Mouse (Mus musculus): ENCODE data around the gene Klhl29.
A peak's percentile ranks its signal among the peaks of the same experiment; 100 is the strongest.

Klhl29 gene

DNA sequence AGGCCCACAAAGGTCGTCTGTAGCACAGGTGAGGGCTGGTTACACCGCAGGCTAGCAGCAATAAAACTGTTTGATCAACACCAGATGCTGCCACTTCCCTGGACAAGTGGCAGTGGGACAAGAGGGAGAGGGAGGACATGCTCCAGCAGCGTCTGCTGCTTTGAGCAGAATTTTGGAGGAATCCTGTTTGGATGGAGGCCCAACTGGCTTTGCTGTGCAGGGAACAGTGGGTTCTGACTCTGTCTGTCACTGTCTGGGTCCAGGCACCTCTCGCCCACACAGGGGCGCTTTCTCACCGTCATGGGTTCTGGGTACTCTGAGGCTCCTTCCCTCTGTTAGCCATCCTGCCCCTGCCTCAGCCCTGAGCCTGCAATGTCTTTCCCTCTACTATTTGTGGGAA lies 209.3 kb downstream of the Klhl29 start:
- DNase-seq, result no peak

- DNase-seq, result no peak
These were observed 210.1 kb downstream of the Klhl29 start for GRCm38 (mm10) chr12:5165411-5165810.

- no peak for DNase-seq
These were observed 212.8 kb downstream of the Klhl29 start for GRCm38 (mm10) chr12:5162672-5163071.

GRCm38 (mm10) chr12:5161631-5162030 lies 213.9 kb downstream of the Klhl29 start:
- DNase-seq, result no peak

- DNase-seq, result no peak
These were observed 217.5 kb downstream of the Klhl29 start for GRCm38 (mm10) chr12:5157931-5158481.

DNA sequence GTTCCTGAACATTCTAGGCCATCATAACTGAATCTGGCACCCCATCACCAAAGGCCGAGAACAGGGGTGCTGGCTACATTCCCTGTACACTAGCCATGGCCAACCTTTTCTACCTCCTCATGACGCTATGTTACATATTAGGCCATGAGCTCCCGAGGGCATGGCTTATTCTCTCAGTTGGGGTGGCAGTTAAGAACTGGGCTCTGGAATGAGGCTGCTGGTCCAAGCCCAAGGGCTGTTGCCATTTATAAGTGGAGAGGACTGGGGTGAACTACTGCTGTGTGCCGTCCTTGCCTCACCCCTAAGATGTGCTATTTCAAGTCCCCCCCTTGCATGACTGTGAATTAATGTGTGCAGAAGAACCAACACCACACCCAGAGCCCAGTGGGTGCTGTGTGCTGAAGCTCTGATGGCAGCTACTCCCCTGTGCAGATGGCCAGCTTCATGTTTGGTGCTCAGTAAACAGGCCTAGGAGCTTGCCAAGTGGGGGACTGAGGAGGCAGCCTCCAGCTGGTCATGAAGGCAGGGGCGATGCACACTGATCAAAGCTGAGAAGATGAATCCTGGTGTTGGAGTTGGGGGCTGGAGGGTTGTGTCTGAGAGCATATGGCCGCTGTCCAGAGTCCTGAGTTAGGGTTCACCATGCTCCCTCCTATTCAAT lies 218.3 kb downstream of the Klhl29 start:
- DNase-seq, result peak; percentile 61

GRCm38 (mm10) chr12:5155177-5155576 lies 220.3 kb downstream of the Klhl29 start:
- no peak for DNase-seq

DNA sequence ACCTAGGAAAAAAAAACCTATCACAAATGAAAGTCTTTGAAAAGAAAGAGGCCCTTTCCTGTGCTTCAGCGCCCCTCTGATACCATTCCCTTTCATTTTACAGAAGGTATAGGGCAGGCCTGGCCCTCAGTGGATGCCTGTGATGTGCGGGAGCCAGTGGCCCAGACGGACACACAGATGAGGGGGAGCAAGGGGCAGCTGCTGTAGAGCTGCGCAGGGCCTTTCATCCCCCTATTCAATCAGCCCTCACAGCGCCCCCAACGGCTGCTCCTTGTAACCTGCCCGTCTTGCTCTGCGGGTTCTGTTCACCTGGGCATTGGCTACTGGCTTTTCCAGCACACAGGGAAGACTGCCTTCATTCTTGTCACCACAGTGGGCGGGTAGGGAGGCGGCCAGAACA lies 223.6 kb downstream of the Klhl29 start:
- no peak for DNase-seq

DNA sequence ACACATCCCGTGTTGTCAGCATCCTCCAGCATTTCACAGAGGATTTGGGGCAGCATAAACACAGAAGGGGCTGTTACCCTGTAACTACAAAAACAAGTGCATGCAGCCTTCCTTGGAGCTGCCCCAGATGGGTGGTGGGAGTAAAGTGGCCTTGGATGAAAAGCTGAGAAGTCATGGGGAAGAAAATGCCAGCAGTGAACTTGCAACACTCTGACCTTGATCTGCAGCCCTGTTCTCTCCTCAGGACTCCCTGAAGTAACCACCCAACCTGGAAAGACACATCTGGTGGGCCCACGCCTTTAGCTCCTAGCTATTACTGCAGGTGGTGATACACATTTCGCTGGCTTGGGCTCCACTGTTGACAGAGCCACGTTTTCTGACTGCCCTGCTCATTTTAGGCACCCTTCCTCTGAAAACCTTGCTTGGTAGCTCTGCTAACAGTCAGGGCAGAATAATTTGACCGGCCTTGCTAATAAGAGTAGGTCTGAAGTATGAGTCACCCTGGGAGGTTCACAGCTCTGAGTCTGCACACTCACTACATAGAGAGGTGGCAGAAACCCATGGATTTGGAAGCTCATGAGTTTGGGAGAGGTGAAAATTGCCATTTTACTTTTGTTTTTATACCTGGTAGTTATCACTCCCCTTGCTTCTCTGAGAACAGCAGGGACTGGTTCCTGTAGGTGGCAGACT lies 228.0 kb downstream of the Klhl29 start:
- DNase-seq, result no peak

GRCm38 (mm10) chr12:5143903-5144781 lies 231.3 kb downstream of the Klhl29 start:
- DNase-seq, result peak; percentile 45

GRCm38 (mm10) chr12:5143224-5143623 lies 232.3 kb downstream of the Klhl29 start:
- DNase-seq, result no peak

DNA sequence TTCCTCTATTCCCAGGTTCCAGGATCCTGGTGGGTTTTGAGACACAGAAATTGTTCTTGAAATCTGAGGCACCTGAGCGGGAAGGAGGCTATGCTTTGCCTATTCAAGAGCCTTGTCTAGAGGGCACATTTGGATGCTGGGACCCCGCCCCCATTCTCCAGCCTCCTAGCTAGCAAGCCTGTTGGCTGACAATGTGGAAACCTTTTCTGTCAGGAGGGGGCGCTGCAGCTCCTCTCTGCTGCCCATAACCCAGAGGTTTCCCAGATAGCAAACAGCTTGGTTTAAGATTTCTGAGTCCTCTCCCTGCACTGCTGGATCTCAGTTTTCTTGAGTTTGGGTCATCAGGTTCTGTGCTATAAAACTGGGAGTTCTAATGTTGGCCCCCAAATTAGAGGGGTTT lies 232.7 kb downstream of the Klhl29 start:
- DNase-seq, result peak; percentile 73

DNA sequence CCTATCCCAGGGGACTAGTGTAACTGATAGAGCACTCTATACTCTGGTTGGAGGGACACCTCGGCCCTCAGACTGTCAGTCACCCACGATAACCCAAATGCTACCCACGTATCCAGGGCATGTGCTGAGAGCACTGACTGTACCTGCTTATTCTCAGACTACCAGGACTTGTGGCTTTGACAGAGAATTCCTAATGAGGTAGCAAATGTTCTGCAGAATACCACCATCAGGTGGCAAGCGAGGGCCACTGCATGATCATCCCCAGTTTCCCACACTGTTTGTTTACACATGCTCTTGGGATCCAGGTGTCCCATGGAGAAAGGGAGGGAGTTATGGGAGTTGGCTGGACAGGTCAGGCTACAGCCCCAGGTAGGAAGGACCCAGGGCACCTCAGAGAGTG lies 234.4 kb downstream of the Klhl29 start:
- no peak for DNase-seq

DNA sequence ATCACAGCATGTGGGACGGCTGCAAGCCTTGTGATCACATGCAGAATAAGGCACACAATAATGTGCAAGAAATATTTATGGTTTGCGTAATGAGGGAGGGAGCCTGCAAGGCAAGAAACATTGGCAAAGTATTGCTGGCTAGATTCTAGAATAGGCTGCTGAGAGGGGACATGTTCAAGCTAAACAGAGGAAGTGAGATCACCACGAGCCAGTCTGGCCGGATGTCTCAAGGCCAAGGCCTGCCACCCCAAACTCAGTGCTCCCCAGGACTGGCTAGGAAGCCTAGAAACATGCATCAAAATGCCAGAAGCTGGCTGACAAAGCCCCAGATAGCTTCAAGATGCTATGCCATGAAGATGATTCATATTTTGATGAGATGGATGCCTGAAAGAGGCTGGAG lies 236.2 kb downstream of the Klhl29 start:
- DNase-seq, result no peak

GRCm38 (mm10) chr12:5136300-5136699 lies 239.2 kb downstream of the Klhl29 start:
- no peak for DNase-seq

DNA sequence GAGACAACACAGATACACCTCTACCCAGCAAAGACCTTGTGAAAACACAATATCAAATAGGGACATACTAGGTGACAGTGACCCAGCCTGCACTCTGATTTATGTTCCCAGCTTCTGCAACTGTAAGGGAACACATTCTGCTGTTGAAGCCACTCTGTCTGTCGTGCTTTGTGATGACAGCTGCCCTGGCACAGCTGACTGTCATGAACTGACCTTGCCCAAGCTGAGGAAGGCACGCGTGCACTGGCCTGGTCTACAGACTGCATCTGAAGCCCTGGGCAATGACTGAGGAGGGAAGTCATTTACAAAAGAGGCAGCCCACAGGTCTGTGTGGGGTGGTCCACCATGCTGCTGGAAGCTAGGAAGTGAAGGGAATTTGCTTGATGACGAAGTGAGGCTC lies 246.3 kb downstream of the Klhl29 start:
- DNase-seq, result no peak

GRCm38 (mm10) chr12:5125907-5126306 lies 249.6 kb downstream of the Klhl29 start:
- no peak for DNase-seq

DNA sequence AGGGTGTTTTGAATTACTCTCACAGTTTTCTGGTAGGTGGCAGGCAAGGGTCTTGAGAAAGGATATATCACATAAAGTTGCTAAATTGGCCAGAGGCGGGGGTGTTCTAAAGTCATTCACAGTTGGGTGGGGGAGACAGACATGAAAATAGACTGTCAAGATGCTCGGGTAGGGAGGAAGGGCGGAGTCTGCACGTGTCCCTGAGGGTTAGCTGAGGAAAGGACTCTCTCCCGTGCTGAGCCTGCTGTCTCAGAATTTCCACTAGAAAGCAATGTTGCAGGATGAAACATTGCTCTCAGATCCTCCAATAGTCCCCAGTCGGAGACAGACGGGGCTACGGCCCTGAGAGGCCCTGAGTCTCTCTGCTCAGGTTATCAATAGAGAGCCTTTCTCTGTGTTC lies 252.5 kb downstream of the Klhl29 start:
- no peak for DNase-seq

GRCm38 (mm10) chr12:5120249-5120648 lies 255.2 kb downstream of the Klhl29 start:
- DNase-seq, result no peak

- DNase-seq, result peak; percentile 87
These were observed 255.8 kb downstream of the Klhl29 start for GRCm38 (mm10) chr12:5119726-5120125.

- DNase-seq, result no peak
These were observed 256.2 kb downstream of the Klhl29 start for GRCm38 (mm10) chr12:5119286-5119685.

DNA sequence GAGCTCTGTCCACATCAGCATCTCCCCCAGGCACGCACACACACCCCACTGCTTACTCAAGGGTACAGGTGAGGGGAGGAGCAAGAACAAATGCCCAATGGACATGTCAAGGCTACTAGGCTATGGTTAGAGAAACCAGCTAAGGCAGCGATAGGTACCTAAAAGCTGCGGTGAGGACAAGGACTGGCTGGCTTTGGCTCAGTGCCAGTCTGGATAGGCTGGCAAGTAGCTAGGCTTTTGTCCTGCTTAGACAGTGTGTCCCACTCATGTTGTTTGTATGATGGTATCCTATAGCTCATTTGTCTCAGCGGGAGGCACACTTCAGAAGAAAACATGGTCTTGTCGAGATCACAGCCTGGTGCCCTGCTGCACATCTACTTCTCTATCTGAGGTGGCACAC lies 258.9 kb downstream of the Klhl29 start:
- no peak for DNase-seq

GRCm38 (mm10) chr12:5114631-5115030 lies 260.9 kb downstream of the Klhl29 start:
- DNase-seq, result no peak

Data from kidney, adult 11 months (tissue).